Mouse (Mus musculus) liver, adult 2 months (tissue): ENCODE measurements around the gene Mrps7.

Source experiments
- CTCF ChIP-seq: fragments of 200-500 bp; IDR thresholded peaks from 2 replicates; pipeline ENCODE4 v1.5.1; 2011; ENCODE audit warnings: low read depth, low read length, control low read depth
- POLR2A ChIP-seq: fragments of 200-500 bp; IDR thresholded peaks from 2 replicates; pipeline ENCODE4 v1.6.1; 2011; ENCODE audit warnings: low read length, control low read depth; ENCODE audit not compliant: insufficient read depth; ENCODE audit errors: extremely low read depth

- TF ChIP-seq POLR2A, result no peak
- TF ChIP-seq CTCF, result no peak
Observed at GRCm38 (mm10) chr11:115598309-115598708, 5.4 kb upstream of the Mrps7 start.
